Mouse (Mus musculus) cerebellum, adult 2 months (tissue): ENCODE data around the gene Hic1.

Experiments used
- CTCF ChIP-seq: fragments of 200-500 bp; IDR thresholded peaks from 2 replicates; pipeline ENCODE4 v1.5.1; 2011; ENCODE audit warnings: low read depth, mild to moderate bottlenecking, control low read depth, low read length, moderate library complexity, borderline replicate concordance; ENCODE audit not compliant: insufficient read depth
- POLR2A ChIP-seq: fragments of 200-500 bp; IDR thresholded peaks from 2 replicates; pipeline ENCODE4 v1.6.1; 2011; ENCODE audit warnings: low read length, control low read depth, borderline replicate concordance; ENCODE audit not compliant: insufficient read depth

DNA sequence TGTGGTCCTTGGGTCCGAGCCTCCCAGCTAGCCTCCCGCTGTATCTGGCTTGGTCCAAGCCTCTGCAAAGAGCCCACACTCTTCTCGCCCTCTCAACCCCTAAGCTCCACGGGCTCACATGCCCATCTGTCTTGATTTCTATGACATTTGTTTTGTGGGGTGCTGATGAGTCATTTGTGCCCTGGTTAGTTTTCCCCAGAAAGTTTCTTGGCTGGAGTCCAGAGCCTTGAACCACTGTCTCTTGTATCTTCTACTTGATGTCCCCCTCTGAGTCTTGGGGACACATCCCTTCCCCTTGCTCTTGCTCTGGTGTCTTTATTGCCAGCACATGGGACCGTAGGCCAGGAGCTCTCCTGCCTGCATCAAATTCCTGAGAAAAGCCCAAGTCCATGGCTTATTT is 30.6 kb upstream of the Hic1 start:
- no peak for TF ChIP-seq POLR2A
- TF ChIP-seq CTCF = no peak
